Mouse (Mus musculus) small intestine, adult 2 months (tissue): Measurements from ENCODE around the gene Man2a1. TPM values are rescaled to one million over a fixed set of nuclear protein-coding genes. Genes with fewer than 3 reads are reported as not detected.

Experiments used
- H3K27ac ChIP-seq: fragments of 200-500 bp; 2 replicates; pipeline ENCODE4 v1.5.1; 2012; ENCODE audit warnings: low read depth, low read length, control low read depth, inconsistent platforms; ENCODE audit not compliant: insufficient read depth
- H3K27me3 ChIP-seq: fragments of 200-500 bp; 2 replicates; pipeline ENCODE4 v1.6.1; 2012; ENCODE audit warnings: mild to moderate bottlenecking, moderate library complexity, low read length, inconsistent platforms; ENCODE audit not compliant: control insufficient read depth, insufficient read depth
- H3K36me3 ChIP-seq: fragments of 200-500 bp; 2 replicates; pipeline ENCODE4 v1.6.1; 2012; ENCODE audit warnings: mild to moderate bottlenecking, low read length, control low read depth, inconsistent platforms; ENCODE audit not compliant: control insufficient read depth, insufficient read depth
- H3K4me1 ChIP-seq: fragments of 200-500 bp; 2 replicates; pipeline ENCODE4 v1.6.1; 2012; ENCODE audit warnings: low read length, inconsistent platforms, mixed read lengths; ENCODE audit not compliant: control insufficient read depth, insufficient read depth, insufficient read length
- H3K4me3 ChIP-seq: fragments of 200-500 bp; 2 replicates; pipeline ENCODE4 v1.5.1; 2012; ENCODE audit warnings: low read depth, mild to moderate bottlenecking, control low read depth, inconsistent platforms, low read length, moderate library complexity
- CTCF ChIP-seq: fragments of 200-500 bp; IDR thresholded peaks from 2 replicates; pipeline ENCODE4 v1.5.1; 2012; ENCODE audit warnings: low read depth, mild to moderate bottlenecking, control low read depth, inconsistent platforms, low read length, moderate library complexity, mixed read lengths; ENCODE audit not compliant: insufficient replicate concordance, insufficient read length; ENCODE audit errors: extremely low read depth
- POLR2A ChIP-seq: fragments of 200-500 bp; IDR thresholded peaks from 2 replicates; pipeline ENCODE4 v1.6.1; 2012; ENCODE audit warnings: low read depth, mild to moderate bottlenecking, control low read depth, inconsistent platforms, low read length, moderate library complexity
- WGBS: fragments of 180-500 bp; shearing (Covaris S2); methylation state at CpG from one replicate; pipeline ENCODE4 v1.1.7; 2018; 5-methylcytosine and 5-hydroxymethylcytosine counted together
- polyA plus RNA-seq: library from polyadenylated mRNA; depleted of rRNA; stranded (reverse); fragments of >200 nt; gene quantifications from 2 replicates; pipeline ENCODE4 v1.2.3, GENCODE M21; 2012

Man2a1 gene
- polyA plus RNA-seq, 1 experiment: 6.7 TPM

- TF ChIP-seq POLR2A (no peak), CTCF (no peak)
- Histone ChIP-seq H3K36me3 (no peaks in the 10 kb centered on the region), H3K27me3 (no peaks in the 10 kb centered on the region), H3K27ac (no peak overlapping the region), H3K4me3 (no peak overlapping the region), H3K4me1 (no peaks in the 10 kb centered on the region)
- 85% methylated on average over 18 of the region's 18 CpGs for WGBS
Observed at GRCm38 (mm10) chr17:64780753-64781490, 180.4 kb downstream of the Man2a1 start.

GRCm38 (mm10) chr17:64782307-64782706, 181.8 kb downstream of the Man2a1 start:
- 50% methylated on average over 3 of the region's 3 CpGs for WGBS
- H3K4me3 ChIP-seq: no peak overlapping the region
- H3K4me1 ChIP-seq: no peaks in the 10 kb centered on the region
- H3K36me3 ChIP-seq: no peaks in the 10 kb centered on the region
- H3K27me3 ChIP-seq: no peaks in the 10 kb centered on the region
- TF ChIP-seq CTCF: no peak
- no peak overlapping the region for H3K27ac ChIP-seq

- H3K27me3 ChIP-seq: no peaks in the 10 kb centered on the region
- no peaks in the 10 kb centered on the region for H3K36me3 ChIP-seq
- H3K4me3 ChIP-seq: no peak overlapping the region
- H3K4me1 ChIP-seq: no peaks in the 10 kb centered on the region
- H3K27ac ChIP-seq: no peak overlapping the region
- no peak for TF ChIP-seq CTCF
- no peak for TF ChIP-seq POLR2A
- WGBS: 36% methylated on average over 1 of the region's 1 CpGs
Observed at GRCm38 (mm10) chr17:64785961-64786360, 185.4 kb downstream of the Man2a1 start.

GRCm38 (mm10) chr17:64788301-64788700, 187.8 kb downstream of the Man2a1 start:
- Histone ChIP-seq H3K4me1 (no peaks in the 10 kb centered on the region), H3K27ac (no peak overlapping the region), H3K36me3 (no peaks in the 10 kb centered on the region), H3K4me3 (no peak overlapping the region), H3K27me3 (no peaks in the 10 kb centered on the region)
- TF ChIP-seq POLR2A: no peak
- TF ChIP-seq CTCF: no peak
- 84% methylated on average over 13 of the region's 13 CpGs for WGBS

GRCm38 (mm10) chr17:64789175-64789574, 188.6 kb downstream of the Man2a1 start:
- no peaks in the 10 kb centered on the region for H3K36me3 ChIP-seq
- no peak overlapping the region for H3K4me3 ChIP-seq
- H3K27me3 ChIP-seq: no peaks in the 10 kb centered on the region
- 58% methylated on average over 3 of the region's 3 CpGs for WGBS
- TF ChIP-seq POLR2A (no peak), CTCF (no peak)
- no peak overlapping the region for H3K27ac ChIP-seq
- H3K4me1 ChIP-seq: no peaks in the 10 kb centered on the region

GRCm38 (mm10) chr17:64792076-64792475, 191.5 kb downstream of the Man2a1 start:
- H3K27ac ChIP-seq: no peak overlapping the region
- no peak overlapping the region for H3K4me3 ChIP-seq
- TF ChIP-seq POLR2A: no peak
- no peak for TF ChIP-seq CTCF
- no peaks in the 10 kb centered on the region for H3K27me3 ChIP-seq
- WGBS: 89% methylated on average over 3 of the region's 3 CpGs
- no peaks in the 10 kb centered on the region for H3K36me3 ChIP-seq
- no peaks in the 10 kb centered on the region for H3K4me1 ChIP-seq

- no peak overlapping the region for H3K4me3 ChIP-seq
- TF ChIP-seq POLR2A: no peak
- no peak for TF ChIP-seq CTCF
- 71% methylated on average over 5 of the region's 5 CpGs for WGBS
- no peak overlapping the region for H3K27ac ChIP-seq
- H3K36me3 ChIP-seq: no peaks in the 10 kb centered on the region
- no peaks in the 10 kb centered on the region for H3K27me3 ChIP-seq
- no peaks in the 10 kb centered on the region for H3K4me1 ChIP-seq
Observed at GRCm38 (mm10) chr17:64792623-64793022, 192.1 kb downstream of the Man2a1 start.
